Mouse (Mus musculus): ENCODE measurements at regions not wholly inside any gene's neighbourhood (a gene's known extent, or its start where the extent isn't known, plus 50 kb on each side); places are given as distances from the start of the nearest gene placed in this dataset.
A peak's percentile ranks its signal among the peaks of the same experiment; 100 is the strongest.

DNA sequence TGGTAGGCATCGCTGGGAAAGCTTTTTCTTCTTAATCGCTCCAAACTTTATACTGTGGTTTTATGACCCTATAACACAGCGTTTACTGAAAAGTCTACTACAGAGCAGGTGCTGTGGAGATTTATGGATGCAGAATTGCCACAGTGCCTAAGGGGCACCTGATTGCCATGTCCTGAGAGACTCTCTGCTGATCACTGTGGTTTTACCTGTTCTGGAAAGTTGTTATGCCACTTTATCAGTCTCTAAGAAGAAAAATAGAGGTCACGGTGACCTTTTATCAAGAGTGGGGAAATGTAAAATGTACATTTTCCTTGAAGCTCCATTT is 250.0 kb downstream of the Trib2 start:
- ATAC-seq (replicated peaks; ENCODE audit: low FRiP score) (no peak), DNase-seq (ENCODE audit: low spot score) (no peak)
- Histone ChIP-seq H3K27ac (ENCODE audit: low read depth, low read length) (peak overlapping the region; percentile 81), H3K4me3 (ENCODE audit: low read depth, low read length) (no peak overlapping the region), H3K27me3 (ENCODE audit: control insufficient read depth, insufficient read depth, low read length) (no peaks in the 10 kb centered on the region), H3K9me3 (ENCODE audit: control insufficient read depth, low read length) (no peaks in the 10 kb centered on the region), H3K4me1 (replicated peaks; ENCODE audit: control insufficient read depth, insufficient read depth, low read length) (no peaks in the 10 kb centered on the region), H3K36me3 (ENCODE audit: control insufficient read depth, insufficient read depth, low read length) (no peaks in the 10 kb centered on the region), H3K9ac (ENCODE audit: low read length) (peak overlapping the region; percentile 30; the same call in 1 of the 2 replicates), H3K4me2 (ENCODE audit: low read depth, low read length, severe bottlenecking) (no peak overlapping the region)
- 41% methylated on average over 4 of the region's 4 CpGs for WGBS

DNA sequence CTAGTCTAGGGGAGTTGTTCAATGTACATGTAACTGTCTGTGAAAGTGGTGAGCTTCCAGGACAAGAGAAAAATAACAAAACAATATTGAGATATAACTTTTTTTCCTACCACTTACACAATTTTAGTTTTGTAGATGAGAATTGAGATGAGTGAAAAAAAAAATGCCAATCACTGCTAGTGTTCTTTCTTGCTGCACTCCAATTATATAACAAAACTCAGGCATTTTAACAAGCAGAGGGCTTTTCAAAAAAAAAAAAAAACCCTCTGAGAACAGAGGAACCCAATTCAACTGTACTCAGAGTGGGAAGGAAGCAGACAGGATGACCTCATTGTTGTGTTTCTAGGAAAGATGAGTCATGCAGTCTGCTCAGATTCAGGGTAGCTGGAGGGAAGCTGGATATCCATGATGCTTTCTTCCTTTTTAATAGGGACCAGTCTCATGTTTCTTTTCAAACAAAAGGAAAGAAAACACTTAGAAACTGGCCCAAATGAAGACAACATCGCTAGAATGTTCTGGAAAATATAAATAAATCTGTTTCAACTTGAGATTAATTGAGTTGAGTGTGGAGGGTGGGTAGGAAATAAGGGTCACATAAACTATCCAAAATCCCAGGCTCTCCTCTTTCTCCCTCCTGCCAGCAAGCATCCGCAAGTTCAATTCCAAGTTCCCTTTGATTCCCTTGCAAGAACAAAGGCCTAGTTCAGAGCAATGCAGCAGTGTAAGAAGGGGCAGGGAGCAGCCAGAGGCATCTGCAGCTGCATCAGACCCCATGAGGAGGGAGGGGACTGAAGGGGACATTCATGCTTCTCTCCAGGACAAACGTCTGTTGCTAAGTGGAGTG is 250.6 kb downstream of the Trib2 start:
- no peaks in the 10 kb centered on the region for H3K4me1 ChIP-seq (replicated peaks; ENCODE audit: control insufficient read depth, insufficient read depth, low read length)
- H3K4me3 ChIP-seq (ENCODE audit: low read depth, low read length) = no peak overlapping the region
- H3K9ac ChIP-seq (ENCODE audit: low read length) = peak overlapping the region; percentile 30; the same call in 1 of the 2 replicates
- DNase-seq (ENCODE audit: low spot score) (peak; percentile 60), ATAC-seq (replicated peaks; ENCODE audit: low FRiP score) (peak; percentile 93)
- no peak overlapping the region for H3K4me2 ChIP-seq (ENCODE audit: low read depth, low read length, severe bottlenecking)
- WGBS = 4% methylated on average over 3 of the region's 3 CpGs
- H3K27me3 ChIP-seq (ENCODE audit: control insufficient read depth, insufficient read depth, low read length) = no peaks in the 10 kb centered on the region
- H3K36me3 ChIP-seq (ENCODE audit: control insufficient read depth, insufficient read depth, low read length) = no peaks in the 10 kb centered on the region
- peak overlapping the region; percentile 81 for H3K27ac ChIP-seq (ENCODE audit: low read depth, low read length)
- no peaks in the 10 kb centered on the region for H3K9me3 ChIP-seq (ENCODE audit: control insufficient read depth, low read length)

DNA sequence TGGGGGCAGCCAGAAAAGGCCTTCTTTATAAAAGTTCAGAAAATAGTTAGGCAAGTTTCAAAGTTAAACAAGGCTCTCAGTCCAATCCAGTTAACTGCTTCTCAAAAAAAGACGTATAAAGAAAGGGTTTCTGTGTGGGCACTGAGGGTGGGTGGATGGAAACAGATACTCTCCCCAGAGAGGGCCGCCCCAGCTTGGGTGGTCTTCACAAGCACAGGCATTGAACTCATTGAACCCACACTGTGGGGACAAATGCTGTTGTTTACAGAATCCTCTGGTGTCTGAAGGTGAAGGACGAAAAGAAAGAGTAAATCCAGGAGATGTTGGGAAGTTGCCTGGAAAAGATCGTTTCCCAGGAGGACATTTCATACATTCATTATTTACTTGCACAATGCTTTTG is 253.9 kb downstream of the Trib2 start:
- H3K9me3 ChIP-seq (ENCODE audit: control insufficient read depth, low read length) = no peaks in the 10 kb centered on the region
- H3K27me3 ChIP-seq (ENCODE audit: control insufficient read depth, insufficient read depth, low read length) = no peaks in the 10 kb centered on the region
- H3K4me3 ChIP-seq (ENCODE audit: low read depth, low read length) = no peak overlapping the region
- no peak overlapping the region for H3K27ac ChIP-seq (ENCODE audit: low read depth, low read length)
- H3K4me1 ChIP-seq (replicated peaks; ENCODE audit: control insufficient read depth, insufficient read depth, low read length) = no peaks in the 10 kb centered on the region
- ATAC-seq (replicated peaks; ENCODE audit: low FRiP score) = no peak
- WGBS = 48% methylated on average over 4 of the region's 4 CpGs
- no peak overlapping the region for H3K4me2 ChIP-seq (ENCODE audit: low read depth, low read length, severe bottlenecking)
- no peaks in the 10 kb centered on the region for H3K36me3 ChIP-seq (ENCODE audit: control insufficient read depth, insufficient read depth, low read length)
- no peak overlapping the region for H3K9ac ChIP-seq (ENCODE audit: low read length)
- DNase-seq (ENCODE audit: low spot score) = no peak

DNA sequence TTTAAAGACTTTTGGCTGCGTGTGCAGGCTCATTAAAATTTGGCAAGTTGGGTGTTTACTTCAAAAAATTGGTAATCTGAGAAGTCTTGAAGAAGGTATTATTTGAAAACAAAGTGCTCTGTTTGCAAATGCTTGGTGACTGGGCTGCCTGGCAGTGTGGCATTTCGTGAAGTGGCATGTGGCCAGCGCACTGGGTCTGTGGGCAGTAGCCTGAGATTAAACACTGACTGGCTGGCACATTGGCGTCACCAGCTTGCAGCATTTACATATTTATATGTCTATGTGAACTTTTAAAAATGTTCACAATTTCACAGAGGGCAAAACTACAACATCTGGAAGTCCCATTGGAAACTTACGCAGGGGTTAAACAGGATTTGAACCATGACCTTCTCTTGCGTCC is 261.3 kb downstream of the Trib2 start:
- H3K4me2 ChIP-seq (ENCODE audit: low read depth, low read length, severe bottlenecking) = no peak overlapping the region
- no peaks in the 10 kb centered on the region for H3K9me3 ChIP-seq (ENCODE audit: control insufficient read depth, low read length)
- H3K36me3 ChIP-seq (ENCODE audit: control insufficient read depth, insufficient read depth, low read length) = no peaks in the 10 kb centered on the region
- H3K27me3 ChIP-seq (ENCODE audit: control insufficient read depth, insufficient read depth, low read length) = no peaks in the 10 kb centered on the region
- no peak for DNase-seq (ENCODE audit: low spot score)
- no peak overlapping the region for H3K4me3 ChIP-seq (ENCODE audit: low read depth, low read length)
- no peak overlapping the region for H3K27ac ChIP-seq (ENCODE audit: low read depth, low read length)
- H3K9ac ChIP-seq (ENCODE audit: low read length) = no peak overlapping the region
- H3K4me1 ChIP-seq (replicated peaks; ENCODE audit: control insufficient read depth, insufficient read depth, low read length) = no peaks in the 10 kb centered on the region
- WGBS = 90% methylated on average over 6 of the region's 6 CpGs
- no peak for ATAC-seq (replicated peaks; ENCODE audit: low FRiP score)

DNA sequence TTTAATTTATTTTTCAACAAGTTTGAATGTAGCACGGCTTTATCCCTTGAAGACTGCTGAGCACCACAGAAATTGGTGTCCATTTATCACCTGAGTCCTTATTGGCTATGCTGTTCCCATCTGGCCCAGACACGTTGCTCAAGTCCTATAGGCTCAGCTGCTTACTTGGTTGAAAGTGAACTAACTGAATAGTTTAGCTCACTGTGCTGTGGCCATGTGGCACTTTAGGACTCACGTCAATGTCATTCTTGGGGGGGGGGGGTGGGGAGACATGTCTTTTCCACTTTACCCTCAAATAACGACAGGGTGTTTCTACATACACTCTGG is 263.1 kb downstream of the Trib2 start:
- no peaks in the 10 kb centered on the region for H3K27me3 ChIP-seq (ENCODE audit: control insufficient read depth, insufficient read depth, low read length)
- DNase-seq (ENCODE audit: low spot score) (no peak), ATAC-seq (replicated peaks; ENCODE audit: low FRiP score) (no peak)
- no peak overlapping the region for H3K4me2 ChIP-seq (ENCODE audit: low read depth, low read length, severe bottlenecking)
- no peaks in the 10 kb centered on the region for H3K36me3 ChIP-seq (ENCODE audit: control insufficient read depth, insufficient read depth, low read length)
- H3K9me3 ChIP-seq (ENCODE audit: control insufficient read depth, low read length) = no peaks in the 10 kb centered on the region
- no peaks in the 10 kb centered on the region for H3K4me1 ChIP-seq (replicated peaks; ENCODE audit: control insufficient read depth, insufficient read depth, low read length)
- no peak overlapping the region for H3K4me3 ChIP-seq (ENCODE audit: low read depth, low read length)
- WGBS = 79% methylated on average over 4 of the region's 4 CpGs
- no peak overlapping the region for H3K27ac ChIP-seq (ENCODE audit: low read depth, low read length)
- no peak overlapping the region for H3K9ac ChIP-seq (ENCODE audit: low read length)

DNA sequence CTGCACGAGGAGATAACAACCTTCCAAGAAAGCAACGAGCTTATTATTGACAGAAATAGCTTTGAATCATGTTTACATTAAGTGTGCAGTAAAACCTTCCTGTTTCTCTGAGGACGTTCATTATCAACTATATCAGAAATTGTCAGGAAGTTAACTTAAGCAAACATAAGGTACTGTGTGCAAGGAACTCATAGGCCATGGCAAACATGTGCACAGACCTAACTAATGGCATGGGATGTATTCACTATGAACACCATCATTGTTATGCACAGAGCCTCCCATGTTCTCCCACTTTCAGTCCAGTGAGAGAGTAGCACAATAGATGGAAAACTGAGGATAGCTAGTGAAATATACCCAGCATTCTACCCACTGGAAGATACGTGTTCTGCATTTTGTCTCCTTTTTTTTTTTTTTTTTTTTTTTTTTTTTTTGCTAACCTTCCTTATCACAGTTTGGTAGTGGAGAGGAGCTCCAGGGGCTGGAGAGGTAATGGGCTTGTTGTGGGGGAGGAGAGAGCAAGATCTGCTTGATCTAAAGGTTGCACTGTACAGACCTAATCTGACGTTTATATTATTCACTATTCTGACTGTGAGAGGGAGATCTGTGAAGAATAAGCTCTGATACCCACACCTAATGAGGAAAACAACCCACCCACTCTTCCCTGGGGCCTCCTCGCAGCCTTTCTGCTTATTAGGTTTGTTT is 263.6 kb downstream of the Trib2 start:
- Histone ChIP-seq H3K27ac (ENCODE audit: low read depth, low read length) (no peak overlapping the region), H3K9me3 (ENCODE audit: control insufficient read depth, low read length) (no peaks in the 10 kb centered on the region), H3K27me3 (ENCODE audit: control insufficient read depth, insufficient read depth, low read length) (no peaks in the 10 kb centered on the region), H3K4me1 (replicated peaks; ENCODE audit: control insufficient read depth, insufficient read depth, low read length) (no peaks in the 10 kb centered on the region), H3K9ac (ENCODE audit: low read length) (no peak overlapping the region), H3K36me3 (ENCODE audit: control insufficient read depth, insufficient read depth, low read length) (no peaks in the 10 kb centered on the region), H3K4me3 (ENCODE audit: low read depth, low read length) (no peak overlapping the region), H3K4me2 (ENCODE audit: low read depth, low read length, severe bottlenecking) (no peak overlapping the region)
- DNase-seq (ENCODE audit: low spot score) = no peak
- ATAC-seq (replicated peaks; ENCODE audit: low FRiP score) = no peak
- 86% methylated on average over 6 of the region's 6 CpGs for WGBS

DNA sequence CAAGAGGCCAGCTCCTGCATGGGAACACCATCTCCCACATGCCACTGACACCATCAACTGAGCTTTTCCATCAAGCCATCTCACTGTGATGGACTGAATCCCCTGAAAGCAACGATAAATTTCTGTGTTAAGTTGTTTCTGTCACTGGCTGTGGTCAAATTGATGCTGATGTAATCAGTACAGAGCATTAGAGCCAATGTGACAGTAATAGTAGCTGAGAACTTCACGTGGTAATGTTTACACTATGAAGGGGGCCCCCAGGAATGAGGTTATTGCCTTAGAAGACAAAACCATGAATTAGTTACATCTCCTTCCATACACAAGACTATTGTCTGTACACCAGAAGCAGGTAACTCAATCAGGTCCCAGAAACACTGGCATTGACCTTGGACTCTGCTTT is 264.5 kb downstream of the Trib2 start:
- Histone ChIP-seq H3K36me3 (ENCODE audit: control insufficient read depth, insufficient read depth, low read length) (no peaks in the 10 kb centered on the region), H3K4me1 (replicated peaks; ENCODE audit: control insufficient read depth, insufficient read depth, low read length) (no peaks in the 10 kb centered on the region), H3K27ac (ENCODE audit: low read depth, low read length) (no peak overlapping the region), H3K4me3 (ENCODE audit: low read depth, low read length) (no peak overlapping the region), H3K9me3 (ENCODE audit: control insufficient read depth, low read length) (no peaks in the 10 kb centered on the region), H3K27me3 (ENCODE audit: control insufficient read depth, insufficient read depth, low read length) (no peaks in the 10 kb centered on the region), H3K4me2 (ENCODE audit: low read depth, low read length, severe bottlenecking) (no peak overlapping the region), H3K9ac (ENCODE audit: low read length) (no peak overlapping the region)
- DNase-seq (ENCODE audit: low spot score) (no peak), ATAC-seq (replicated peaks; ENCODE audit: low FRiP score) (no peak)
- WGBS = 80% methylated on average over 2 of the region's 2 CpGs

DNA sequence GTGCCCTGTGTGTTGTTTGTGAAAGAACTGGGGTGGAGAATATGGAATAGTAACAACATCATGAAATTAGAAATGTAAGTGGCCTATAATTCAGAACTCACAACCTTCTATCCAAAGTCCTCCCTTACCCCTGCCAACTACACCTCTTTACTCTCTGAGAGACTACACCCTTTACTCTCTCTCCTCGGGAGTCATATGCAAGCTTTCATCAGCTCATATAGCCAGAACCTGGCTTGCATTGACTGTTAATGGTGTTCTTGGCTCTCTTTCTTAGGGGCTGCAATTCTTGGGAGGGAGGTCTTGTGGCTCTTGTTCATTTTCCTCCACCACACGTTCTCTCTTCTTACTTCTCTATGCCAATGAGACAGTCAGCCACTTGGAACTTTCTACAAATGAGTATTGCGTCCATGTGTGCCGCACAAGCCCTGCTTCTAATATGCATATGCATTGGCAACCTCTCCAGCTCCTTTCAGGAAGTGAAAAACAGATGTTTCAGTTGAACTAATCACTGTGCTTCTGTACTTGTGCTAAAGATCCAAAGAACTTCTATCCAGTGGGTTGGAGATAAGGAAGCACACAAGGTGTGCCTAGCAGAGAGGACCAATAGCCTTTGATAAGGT is 265.3 kb downstream of the Trib2 start:
- DNase-seq (ENCODE audit: low spot score) = no peak
- Histone ChIP-seq H3K9ac (ENCODE audit: low read length) (no peak overlapping the region), H3K4me1 (replicated peaks; ENCODE audit: control insufficient read depth, insufficient read depth, low read length) (no peaks in the 10 kb centered on the region), H3K4me2 (ENCODE audit: low read depth, low read length, severe bottlenecking) (no peak overlapping the region), H3K27me3 (ENCODE audit: control insufficient read depth, insufficient read depth, low read length) (no peaks in the 10 kb centered on the region), H3K9me3 (ENCODE audit: control insufficient read depth, low read length) (no peaks in the 10 kb centered on the region), H3K36me3 (ENCODE audit: control insufficient read depth, insufficient read depth, low read length) (no peaks in the 10 kb centered on the region), H3K27ac (ENCODE audit: low read depth, low read length) (no peak overlapping the region), H3K4me3 (ENCODE audit: low read depth, low read length) (no peak overlapping the region)
- no peak for ATAC-seq (replicated peaks; ENCODE audit: low FRiP score)
- WGBS = 84% methylated on average over 4 of the region's 4 CpGs
